Mouse (Mus musculus) monocyte, adult 59 days (primary cell): ENCODE data around the gene Ptchd3. TPM values are rescaled to one million over a fixed set of nuclear protein-coding genes. Genes with fewer than 3 reads are reported as not detected.

ENCODE experiments used
- total RNA-seq, 2 experiments: library from RNA; stranded (reverse); gene quantifications; one replicate each; pipeline ENCODE4 v1.2.4; 2023

Gene Ptchd3
- total RNA-seq: not detected

GRCm38 (mm10) chr11:121829947-121830346, at the start of gene Ptchd3:
TSS of gene Ptchd3 (plus strand) at chr11:121830247.

Other genes with a start within 250 kb of the Ptchd3 start
- 10 to 100 TPM; 13.0 to 15.1 TPM for gene B3gntl1, start 157.1 kb upstream of the Ptchd3 start, total RNA-seq
- gene Metrnl, start 128.7 kb upstream of the Ptchd3 start, total RNA-seq: 100 to 1,000 TPM; 579 to 612 TPM